Mouse (Mus musculus) liver, postnatal 0 days (tissue): ENCODE results near the gene Tmcc3. TPM values are rescaled to one million over a fixed set of nuclear protein-coding genes. Genes with fewer than 3 reads are reported as not detected.

Source experiments
- ATAC-seq: fragments of 200-750 bp; cut with Nextera tagmentation; 2 replicates; pipeline ENCODE4 v1.8.0; 2017; ENCODE audit warnings: mild to moderate bottlenecking, moderate library complexity
- DNase-seq: peaks from one replicate; pipeline ENCODE4 v3.0.0-alpha.2; 2016
- H3K27ac ChIP-seq: fragments of 300-500 bp; sonication (generic); 2 replicates; pipeline ENCODE4 v1.5.1; 2014; ENCODE audit warnings: antibody characterized with exemption, moderate library complexity, mild to moderate bottlenecking, low read depth
- H3K27me3 ChIP-seq: fragments of 300-500 bp; sonication (generic); 2 replicates; pipeline ENCODE4 v1.6.1; 2014; ENCODE audit warnings: low read length, control low read depth, mixed read lengths; ENCODE audit not compliant: insufficient read depth
- H3K36me3 ChIP-seq: fragments of 300-500 bp; sonication (generic); replicated peaks from 2 replicates; pipeline ENCODE4 v1.6.1; 2014; ENCODE audit warnings: mild to moderate bottlenecking, control low read depth, low read length, moderate library complexity, mixed read lengths; ENCODE audit not compliant: insufficient read depth
- H3K4me1 ChIP-seq: fragments of 300-500 bp; sonication (generic); 2 replicates; pipeline ENCODE4 v1.6.1; 2014; ENCODE audit warnings: antibody characterized with exemption, mild to moderate bottlenecking, control low read depth; ENCODE audit not compliant: insufficient read depth
- H3K4me2 ChIP-seq: fragments of 300-500 bp; sonication (generic); 2 replicates; pipeline ENCODE4 v1.6.1; 2014; ENCODE audit warnings: low read depth, mild to moderate bottlenecking, low read length, moderate library complexity, mixed read lengths
- H3K4me3 ChIP-seq: fragments of 300-500 bp; sonication (generic); 2 replicates; pipeline ENCODE4 v1.5.1; 2014; ENCODE audit warnings: low read depth, low read length
- H3K9ac ChIP-seq: fragments of 300-500 bp; sonication (generic); replicated peaks from 2 replicates; pipeline ENCODE4 v1.6.1; 2014; ENCODE audit warnings: mild to moderate bottlenecking, moderate library complexity
- H3K9me3 ChIP-seq: fragments of 300-500 bp; sonication (generic); 2 replicates; pipeline ENCODE4 v1.6.1; 2016; ENCODE audit warnings: mild to moderate bottlenecking, control low read depth, low read length, mixed read lengths
- CTCF ChIP-seq: sonication (generic); IDR thresholded peaks from 2 replicates; pipeline ENCODE4 v1.5.1; 2016; ENCODE audit warnings: antibody characterized with exemption, low read depth
- EP300 ChIP-seq: IDR thresholded peaks from 2 replicates; pipeline ENCODE4 v1.6.1; 2016; ENCODE audit warnings: antibody characterized with exemption, low read depth, mild to moderate bottlenecking
- WGBS: fragments of 180-500 bp; shearing (Covaris S2); extraction: QIAGEN DNeasy Blood & Tissue Kit; methylation state at CpG from one replicate; pipeline ENCODE4 v1.1.7; 2014; ENCODE audit not compliant: insufficient replicate concordance; 5-methylcytosine and 5-hydroxymethylcytosine counted together
- polyA plus RNA-seq: library from polyadenylated mRNA; unstranded; fragments of >200 nt; fragmentation: Nextera tagmentation; extraction: Ambion mirVana; gene quantifications from 2 replicates; pipeline ENCODE4 v1.2.1, GENCODE M21; 2015

The Tmcc3 gene
- polyA plus RNA-seq: 6.3 and 6.6 TPM in 2 replicates

DNA sequence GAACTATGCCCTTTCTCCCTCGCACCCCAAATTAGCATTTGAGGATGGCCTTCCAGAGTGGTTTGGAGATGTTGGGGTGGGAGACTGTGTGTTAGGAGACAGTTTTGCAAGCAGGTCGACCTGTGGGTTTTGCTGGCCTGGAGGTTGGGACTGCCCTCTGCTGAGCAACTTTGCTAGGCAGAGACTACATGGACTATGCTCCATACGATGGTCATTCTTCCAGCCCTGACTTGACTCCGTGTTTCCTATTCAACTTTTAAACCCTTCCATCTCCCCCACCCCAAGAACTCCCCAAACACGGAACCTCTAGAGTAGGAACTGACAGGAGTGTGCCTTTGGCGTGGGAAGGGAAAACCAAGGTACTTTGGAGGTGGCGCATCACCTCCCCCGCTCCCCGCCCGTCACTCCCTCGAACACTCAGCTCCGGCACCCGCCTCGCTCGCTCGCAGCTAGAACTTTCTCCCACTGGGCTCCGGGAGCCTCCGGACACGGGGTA lies at the start of gene Tmcc3:
Gene Tmcc3 (plus strand): TSS at position 439 of the 496 bp plus-strand sequence.
- H3K4me3 ChIP-seq: peak within 1 kb of the TSS; percentile 41
- no peak for ATAC-seq
- no peaks in the 10 kb centered on the region for H3K9me3 ChIP-seq
- H3K4me2 ChIP-seq: peak within 1 kb of the TSS; percentile 74
- H3K27ac ChIP-seq: no peak within 1 kb of the TSS
- WGBS: 3% methylated on average over 19 of the region's 19 CpGs
- H3K27me3 ChIP-seq: peaks cover 29% of the 10 kb centered on the region
- no peak within 1 kb of the TSS for H3K9ac ChIP-seq
- H3K4me1 ChIP-seq: peaks cover 11% of the 10 kb centered on the region
- no peaks in the 10 kb centered on the region for H3K36me3 ChIP-seq
- TF ChIP-seq CTCF (0 out of 2 replicates have a peak, but pooled peaks have one; percentile 11), EP300 (no peak)
- DNase-seq: no peak

DNA sequence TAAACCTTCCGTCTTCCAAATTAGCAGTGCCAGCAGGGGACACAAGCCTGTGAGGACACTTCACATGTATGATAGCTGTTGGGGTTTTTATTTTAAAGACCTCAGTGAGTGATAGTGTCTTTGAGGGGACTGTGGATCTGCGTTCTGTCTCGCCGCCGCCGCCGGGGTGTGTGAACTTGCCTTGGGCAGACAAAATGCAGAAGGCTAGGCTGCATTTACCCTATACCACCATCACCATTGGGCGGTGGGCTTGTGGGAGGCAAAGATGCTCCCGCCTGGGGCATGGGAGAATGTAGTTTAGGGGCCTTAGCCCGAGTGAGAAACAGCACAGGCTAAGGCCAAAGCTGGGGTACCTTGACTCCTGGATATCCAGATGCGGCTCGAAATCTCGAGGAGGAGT lies 49.1 kb upstream of the Tmcc3 start:
- Histone ChIP-seq H3K27ac (no peak overlapping the region), H3K4me1 (no peaks in the 10 kb centered on the region), H3K9ac (no peak overlapping the region), H3K9me3 (no peaks in the 10 kb centered on the region), H3K4me2 (no peak overlapping the region), H3K27me3 (no peaks in the 10 kb centered on the region), H3K4me3 (no peak overlapping the region), H3K36me3 (no peaks in the 10 kb centered on the region)
- no peak for DNase-seq
- no peak for ATAC-seq
- no peak for TF ChIP-seq CTCF
- no peak for TF ChIP-seq EP300
- 84% methylated on average over 13 of the region's 13 CpGs for WGBS

DNA sequence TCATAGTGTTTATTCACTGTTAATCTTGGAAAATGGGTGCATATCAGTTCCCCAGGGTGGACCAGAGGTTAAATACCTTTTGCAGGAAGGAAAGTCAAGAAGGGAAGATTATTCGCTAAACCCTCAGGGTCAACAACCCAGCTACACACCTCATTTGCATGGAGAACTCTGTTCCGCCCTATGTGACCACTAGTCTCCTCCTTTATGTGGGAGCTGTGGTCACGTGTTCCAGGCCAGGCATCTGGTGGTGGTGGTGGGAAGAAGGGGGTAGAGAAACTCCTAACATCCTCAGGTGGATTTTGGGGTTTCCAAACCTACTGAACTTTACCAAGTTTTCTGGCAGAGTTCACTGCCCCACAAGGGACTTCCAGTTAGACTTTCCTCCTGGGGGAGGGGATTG lies 48.5 kb upstream of the Tmcc3 start:
- Histone ChIP-seq H3K4me1 (no peaks in the 10 kb centered on the region), H3K4me3 (no peak overlapping the region), H3K36me3 (no peaks in the 10 kb centered on the region), H3K9me3 (no peaks in the 10 kb centered on the region), H3K9ac (no peak overlapping the region), H3K27me3 (no peaks in the 10 kb centered on the region), H3K27ac (no peak overlapping the region), H3K4me2 (no peak overlapping the region)
- TF ChIP-seq CTCF (no peak), EP300 (no peak)
- ATAC-seq: no peak
- 62% methylated on average over 3 of the region's 3 CpGs for WGBS
- DNase-seq: no peak

DNA sequence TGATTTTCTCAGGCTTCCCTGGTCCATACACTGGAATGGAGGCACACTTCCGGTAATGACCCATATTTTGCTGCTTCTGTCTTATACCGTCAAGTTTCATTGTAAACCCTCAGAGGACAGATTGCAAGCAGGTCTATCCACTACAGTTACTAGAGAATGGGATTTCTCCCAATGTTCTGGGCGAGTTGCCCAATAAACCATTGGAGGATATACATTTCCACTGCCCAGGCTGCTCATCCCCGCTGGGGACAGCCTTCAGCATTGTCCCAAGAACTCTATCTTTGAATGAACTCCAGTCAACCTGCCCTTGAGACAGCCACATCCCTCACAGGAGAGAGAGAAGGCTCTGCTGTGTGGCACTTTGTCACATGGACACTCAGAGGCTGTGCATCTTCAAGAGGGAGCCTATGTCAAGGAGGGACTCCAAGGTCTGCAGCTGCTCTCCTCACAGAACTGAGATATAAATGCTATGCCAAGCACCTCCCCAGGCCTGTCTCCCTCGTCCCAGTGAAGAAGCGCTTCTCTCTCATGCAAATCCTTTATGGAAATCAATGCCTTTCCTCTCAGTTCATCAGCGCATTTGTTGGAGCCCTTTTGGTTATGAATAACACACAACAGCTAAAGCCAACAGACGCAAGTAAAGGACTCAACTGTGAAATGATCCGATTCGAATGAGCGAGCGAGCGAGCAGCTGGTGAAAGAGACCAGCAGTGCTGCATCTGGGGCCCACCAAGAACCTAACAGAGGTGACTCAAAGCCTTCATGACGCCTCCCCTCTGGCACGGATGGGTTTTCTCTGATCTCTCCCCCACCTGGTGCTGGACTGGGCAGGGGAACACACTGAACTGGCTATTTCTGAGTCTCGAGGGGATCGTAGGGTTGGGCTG lies 45.9 kb upstream of the Tmcc3 start:
- no peak overlapping the region for H3K27ac ChIP-seq
- no peak for ATAC-seq

DNA sequence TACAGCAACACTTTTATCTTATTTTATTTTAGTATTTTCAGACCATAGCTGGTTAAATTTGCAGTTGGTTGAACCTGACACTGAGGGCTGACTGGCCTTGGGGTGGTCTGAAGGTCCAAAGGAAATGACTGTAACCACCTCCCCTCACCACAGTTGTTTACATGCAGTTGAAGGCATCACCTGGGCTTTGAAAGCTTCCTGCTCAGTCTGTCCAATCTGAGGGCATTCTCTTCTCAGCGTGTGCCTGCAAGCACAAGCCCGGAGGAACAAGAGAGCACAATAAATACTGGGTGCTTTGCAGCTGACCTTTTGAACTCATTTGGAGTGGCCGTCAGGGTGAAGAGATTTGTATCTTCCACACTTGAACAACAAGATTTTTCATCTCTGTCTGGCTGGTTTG lies 36.4 kb upstream of the Tmcc3 start:
- Histone ChIP-seq H3K4me1 (no peaks in the 10 kb centered on the region), H3K27ac (no peak overlapping the region), H3K9ac (no peak overlapping the region), H3K4me2 (no peak overlapping the region), H3K36me3 (no peaks in the 10 kb centered on the region), H3K27me3 (no peaks in the 10 kb centered on the region), H3K9me3 (no peaks in the 10 kb centered on the region), H3K4me3 (no peak overlapping the region)
- ATAC-seq (no peak), DNase-seq (no peak)
- 19% methylated on average over 3 of the region's 3 CpGs for WGBS
- TF ChIP-seq EP300 (no peak), CTCF (no peak)

More for the DNA sequence above, 45.9 kb upstream of the Tmcc3 start:
- Histone ChIP-seq H3K36me3 (no peaks in the 10 kb centered on the region), H3K4me1 (no peaks in the 10 kb centered on the region), H3K4me3 (no peak overlapping the region), H3K27me3 (no peaks in the 10 kb centered on the region), H3K9me3 (no peaks in the 10 kb centered on the region), H3K4me2 (no peak overlapping the region), H3K9ac (no peak overlapping the region)
- 71% methylated on average over 17 of the region's 17 CpGs for WGBS
- no peak for DNase-seq
- TF ChIP-seq CTCF (no peak), EP300 (no peak)

DNA sequence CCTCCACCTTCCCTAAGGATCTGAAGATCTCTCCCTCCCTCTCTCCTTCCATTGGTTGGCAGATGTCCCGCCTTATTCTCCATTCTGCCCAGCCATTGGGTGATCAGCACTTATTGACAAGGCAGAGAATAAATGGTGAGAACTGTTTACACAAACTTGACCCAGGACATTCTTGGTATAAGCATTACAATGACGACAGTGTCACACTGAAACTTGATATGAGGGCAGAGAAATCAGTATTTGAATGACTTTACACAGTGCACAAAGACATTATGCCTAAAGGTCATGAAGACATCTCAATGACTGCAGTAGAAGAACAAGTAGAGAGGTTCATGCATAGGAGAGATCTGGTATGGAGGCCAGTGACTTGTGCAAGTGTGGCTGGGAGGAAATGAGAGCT lies 35.2 kb upstream of the Tmcc3 start:
- Histone ChIP-seq H3K27me3 (no peaks in the 10 kb centered on the region), H3K4me3 (no peak overlapping the region), H3K4me2 (no peak overlapping the region), H3K9ac (no peak overlapping the region), H3K9me3 (no peaks in the 10 kb centered on the region), H3K27ac (no peak overlapping the region), H3K36me3 (no peaks in the 10 kb centered on the region), H3K4me1 (no peaks in the 10 kb centered on the region)
- TF ChIP-seq CTCF (no peak), EP300 (no peak)
- 51% methylated on average over 2 of the region's 2 CpGs for WGBS
- DNase-seq: no peak
- no peak for ATAC-seq
